Mouse (Mus musculus) kidney, embryonic 14.5 days (tissue): ENCODE measurements around the gene Tent2. TPM values are rescaled to one million over a fixed set of nuclear protein-coding genes. Genes with fewer than 3 reads are reported as not detected.

Experiments used
- ATAC-seq: fragments of 200-750 bp; cut with Nextera tagmentation; 2 replicates; pipeline ENCODE4 v1.8.0; 2017; ENCODE audit warnings: moderate number of reproducible peaks, mild to moderate bottlenecking, moderate TSS enrichment, moderate library complexity; ENCODE audit not compliant: low FRiP score, low TSS enrichment
- H3K27ac ChIP-seq: fragments of 300-500 bp; sonication (generic); 2 replicates; pipeline ENCODE4 v1.5.1; 2014; ENCODE audit warnings: low read depth, mild to moderate bottlenecking, low read length, moderate library complexity, mixed read lengths
- H3K27me3 ChIP-seq: fragments of 300-500 bp; sonication (generic); 2 replicates; pipeline ENCODE4 v1.6.1; 2014; ENCODE audit warnings: mild to moderate bottlenecking, low read length; ENCODE audit not compliant: control insufficient read depth, insufficient read depth
- H3K36me3 ChIP-seq: fragments of 300-500 bp; sonication (generic); 2 replicates; pipeline ENCODE4 v1.6.1; 2014; ENCODE audit warnings: low read length, mixed read lengths; ENCODE audit not compliant: control insufficient read depth, insufficient read depth
- H3K4me1 ChIP-seq: fragments of 300-500 bp; sonication (generic); 2 replicates; pipeline ENCODE4 v1.6.1; 2014; ENCODE audit warnings: low read length, mixed read lengths; ENCODE audit not compliant: control insufficient read depth, insufficient read depth
- H3K4me2 ChIP-seq: fragments of 300-500 bp; sonication (generic); replicated peaks from 2 replicates; pipeline ENCODE4 v1.6.1; 2014; ENCODE audit warnings: low read depth, mild to moderate bottlenecking, low read length
- H3K4me3 ChIP-seq: fragments of 300-500 bp; sonication (generic); 2 replicates; pipeline ENCODE4 v1.5.1; 2014; ENCODE audit warnings: mild to moderate bottlenecking, low read length
- H3K9ac ChIP-seq: fragments of 300-500 bp; sonication (generic); 2 replicates; pipeline ENCODE4 v1.6.1; 2014; ENCODE audit warnings: low read depth, mild to moderate bottlenecking, low read length, moderate library complexity
- H3K9me3 ChIP-seq: fragments of 300-500 bp; sonication (generic); 2 replicates; pipeline ENCODE4 v1.6.1; 2016; ENCODE audit warnings: low read length; ENCODE audit not compliant: control insufficient read depth
- WGBS: fragments of 180-500 bp; shearing (Covaris S2); extraction: QIAGEN DNeasy Blood & Tissue Kit; methylation state at CpG from one replicate; pipeline ENCODE4 v1.1.7; 2014; 5-methylcytosine and 5-hydroxymethylcytosine counted together
- polyA plus RNA-seq: library from polyadenylated mRNA; unstranded; fragments of >200 nt; fragmentation: Nextera tagmentation; extraction: Ambion mirVana; gene quantifications from 2 replicates; pipeline ENCODE4 v1.2.1, GENCODE M21; 2014

Tent2 gene
- polyA plus RNA-seq, 1 experiment from 2014 or later: 86.3 TPM

DNA sequence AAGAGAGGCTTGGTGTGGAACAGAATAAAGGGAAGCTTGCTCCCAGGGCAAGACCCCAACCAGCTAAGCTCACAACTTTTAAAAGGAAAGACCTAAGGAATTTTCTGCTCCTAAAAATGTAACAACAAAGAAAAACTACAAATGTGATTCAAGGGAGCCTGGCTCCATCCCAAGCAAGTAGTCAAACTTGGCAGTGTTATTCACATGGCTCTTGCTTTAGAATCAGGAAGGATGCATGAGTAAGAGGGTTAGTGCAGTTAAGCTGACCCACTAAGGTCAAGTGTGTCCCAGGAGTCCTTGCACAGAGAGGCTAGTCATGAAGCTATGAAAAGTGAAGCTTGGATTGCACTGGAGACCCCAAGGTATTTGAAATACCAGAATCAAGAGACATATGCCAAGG is 29.7 kb downstream of the Tent2 start:
- no peak overlapping the region for H3K4me2 ChIP-seq
- H3K27me3 ChIP-seq: no peaks in the 10 kb centered on the region
- H3K36me3 ChIP-seq: peaks cover 33% of the 10 kb centered on the region
- H3K9me3 ChIP-seq: no peaks in the 10 kb centered on the region
- H3K9ac ChIP-seq: no peak overlapping the region
- no peak for ATAC-seq
- no peak overlapping the region for H3K4me3 ChIP-seq
- H3K4me1 ChIP-seq: no peaks in the 10 kb centered on the region
- H3K27ac ChIP-seq: no peak overlapping the region

GRCm38 (mm10) chr13:93158261-93158660 is 33.9 kb downstream of the Tent2 start:
- Histone ChIP-seq H3K27me3 (no peaks in the 10 kb centered on the region), H3K4me2 (no peak overlapping the region), H3K27ac (no peak overlapping the region), H3K9me3 (no peaks in the 10 kb centered on the region), H3K36me3 (peaks cover 34% of the 10 kb centered on the region), H3K4me3 (no peak overlapping the region), H3K4me1 (no peaks in the 10 kb centered on the region), H3K9ac (no peak overlapping the region)
- no peak for ATAC-seq
- 94% methylated on average over 6 of the region's 6 CpGs for WGBS

DNA sequence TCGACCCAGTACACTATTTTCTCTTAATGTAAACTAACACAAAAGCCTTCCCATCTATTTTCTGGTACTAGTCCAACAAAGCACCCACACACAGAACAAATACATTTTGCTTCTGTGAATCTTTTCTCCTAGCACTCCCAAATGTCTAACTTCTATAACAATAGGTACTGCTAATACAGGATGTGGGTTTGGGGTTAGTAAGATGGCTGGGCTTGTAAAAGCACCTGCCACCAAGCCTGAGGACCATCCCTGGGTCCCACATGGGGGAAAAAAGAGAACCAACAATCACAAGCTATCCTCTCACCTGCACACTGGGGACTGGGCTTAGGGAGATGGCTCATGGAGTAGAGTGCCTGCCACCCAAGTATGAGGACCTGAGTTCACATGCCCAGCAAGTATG is 38.9 kb downstream of the Tent2 start:
- H3K4me1 ChIP-seq: no peaks in the 10 kb centered on the region
- ATAC-seq: no peak
- H3K4me3 ChIP-seq: no peak overlapping the region
- no peak overlapping the region for H3K9ac ChIP-seq
- H3K27me3 ChIP-seq: no peaks in the 10 kb centered on the region
- H3K36me3 ChIP-seq: peaks cover 47% of the 10 kb centered on the region
- H3K9me3 ChIP-seq: no peaks in the 10 kb centered on the region
- H3K27ac ChIP-seq: no peak overlapping the region
- 95% methylated on average over 1 of the region's 1 CpGs for WGBS
- no peak overlapping the region for H3K4me2 ChIP-seq

DNA sequence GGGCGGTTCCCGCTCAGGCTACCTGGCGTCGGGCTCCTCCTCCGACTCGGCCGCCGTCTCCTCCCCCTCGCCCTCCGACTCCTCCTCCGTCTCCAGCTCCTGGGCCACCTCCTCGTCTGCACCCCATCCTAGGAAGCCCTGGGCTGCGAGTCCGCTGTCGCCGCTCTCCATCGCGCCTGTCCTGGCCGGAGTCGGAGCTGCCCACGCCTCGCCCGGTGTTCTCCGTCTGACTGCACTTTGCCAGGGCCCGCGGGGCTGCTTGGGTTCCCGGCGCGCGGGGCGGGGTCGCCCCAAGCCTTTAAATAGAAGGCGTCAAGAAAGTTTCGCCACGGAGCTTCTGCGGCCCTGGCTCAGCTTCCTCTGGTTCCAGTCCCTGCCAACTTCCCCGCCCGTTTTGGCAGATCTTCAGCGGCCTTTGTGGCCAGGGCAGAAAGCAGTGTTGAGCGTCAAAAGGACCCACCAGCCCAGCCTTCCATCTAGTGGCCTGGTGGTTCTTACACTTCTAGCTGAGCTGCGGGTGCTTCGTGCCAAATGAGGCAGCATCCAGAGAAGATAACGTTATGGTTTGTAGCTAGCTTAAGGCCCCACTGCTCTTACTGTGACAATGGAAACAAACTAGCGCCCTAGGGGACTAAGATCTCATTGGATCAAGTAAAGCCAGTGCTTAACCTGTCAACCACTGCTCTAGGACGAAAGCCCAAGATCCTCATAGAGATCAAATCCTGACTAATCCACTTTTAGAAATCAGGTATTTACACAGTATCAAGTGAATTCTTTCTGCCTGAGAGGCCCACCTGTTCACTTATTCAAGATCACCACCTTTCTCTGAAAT is 47.6 kb downstream of the Tent2 start, which contains the start of gene Cmya5:
Gene Cmya5, minus strand, starts transcription at position 389 of the 832 bp plus-strand sequence.
- 2% methylated on average over 38 of the region's 45 CpGs for WGBS
- Histone ChIP-seq H3K4me2 (peak within 1 kb of the TSS; percentile 91), H3K36me3 (peaks cover 14% of the 10 kb centered on the region), H3K4me3 (peak within 1 kb of the TSS; percentile 50), H3K27me3 (no peaks in the 10 kb centered on the region), H3K9ac (peak within 1 kb of the TSS; percentile 47), H3K27ac (peak within 1 kb of the TSS; percentile 49; the same call in 1 of the 2 replicates), H3K4me1 (no peaks in the 10 kb centered on the region), H3K9me3 (no peaks in the 10 kb centered on the region)
- ATAC-seq: peak; percentile 94

DNA sequence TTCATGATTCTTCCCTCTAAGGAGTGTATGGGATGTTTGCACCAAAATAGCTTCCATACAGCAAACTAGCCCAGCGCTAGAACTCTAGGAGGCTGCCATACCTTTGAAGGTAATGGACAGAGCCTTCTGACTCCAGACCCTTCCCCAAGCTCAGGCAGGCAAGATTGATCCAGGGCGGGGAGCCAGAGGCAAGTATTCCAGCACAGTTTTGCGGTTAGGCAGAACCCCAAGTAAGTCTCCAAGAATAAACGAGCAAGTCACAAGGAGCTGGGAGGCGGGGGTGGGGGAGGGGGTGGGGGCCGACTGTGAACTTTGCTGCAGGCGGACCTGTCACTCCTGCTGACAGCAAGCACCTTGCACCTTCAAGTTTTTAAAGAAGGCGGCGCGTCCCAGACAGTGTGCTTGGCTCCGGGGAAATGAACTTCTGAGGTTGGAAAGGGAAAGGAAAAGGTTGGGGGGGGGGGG is 48.3 kb downstream of the Tent2 start:
- no peak for ATAC-seq
- WGBS: 19% methylated on average over 11 of the region's 11 CpGs

GRCm38 (mm10) chr13:93141184-93141583 is 51.0 kb downstream of the Tent2 start:
- Histone ChIP-seq H3K4me1 (no peaks in the 10 kb centered on the region), H3K4me3 (no peak overlapping the region), H3K9ac (no peak overlapping the region), H3K36me3 (0 out of 2 replicates have a peak, but pooled peaks cover 4% of the 10 kb centered on the region), H3K27me3 (no peaks in the 10 kb centered on the region), H3K27ac (no peak overlapping the region), H3K9me3 (no peaks in the 10 kb centered on the region), H3K4me2 (no peak overlapping the region)
- 97% methylated on average over 6 of the region's 6 CpGs for WGBS
- ATAC-seq: no peak

More for the DNA sequence above, 48.3 kb downstream of the Tent2 start:
- Histone ChIP-seq H3K27me3 (no peaks in the 10 kb centered on the region), H3K4me3 (peak overlapping the region; percentile 50), H3K9ac (peak overlapping the region; percentile 47), H3K9me3 (no peaks in the 10 kb centered on the region), H3K27ac (no peak overlapping the region), H3K4me2 (peak overlapping the region; percentile 91), H3K4me1 (no peaks in the 10 kb centered on the region), H3K36me3 (peaks cover 8% of the 10 kb centered on the region)

GRCm38 (mm10) chr13:93138059-93138458 is 54.1 kb downstream of the Tent2 start:
- no peak overlapping the region for H3K27ac ChIP-seq
- no peaks in the 10 kb centered on the region for H3K4me1 ChIP-seq
- no peak overlapping the region for H3K9ac ChIP-seq
- H3K27me3 ChIP-seq: no peaks in the 10 kb centered on the region
- no peaks in the 10 kb centered on the region for H3K9me3 ChIP-seq
- no peaks in the 10 kb centered on the region for H3K36me3 ChIP-seq
- 43% methylated on average over 1 of the region's 1 CpGs for WGBS
- no peak for ATAC-seq
- no peak overlapping the region for H3K4me3 ChIP-seq
- H3K4me2 ChIP-seq: no peak overlapping the region

GRCm38 (mm10) chr13:93137098-93137497 is 55.1 kb downstream of the Tent2 start:
- no peak overlapping the region for H3K4me3 ChIP-seq
- no peak overlapping the region for H3K9ac ChIP-seq
- WGBS: 88% methylated on average over 7 of the region's 7 CpGs
- no peak for ATAC-seq
- H3K27me3 ChIP-seq: no peaks in the 10 kb centered on the region
- no peak overlapping the region for H3K27ac ChIP-seq
- H3K36me3 ChIP-seq: no peaks in the 10 kb centered on the region
- H3K4me1 ChIP-seq: no peaks in the 10 kb centered on the region
- no peaks in the 10 kb centered on the region for H3K9me3 ChIP-seq
- no peak overlapping the region for H3K4me2 ChIP-seq

GRCm38 (mm10) chr13:93136251-93136650 is 55.9 kb downstream of the Tent2 start:
- H3K27me3 ChIP-seq: no peaks in the 10 kb centered on the region
- no peak overlapping the region for H3K9ac ChIP-seq
- 88% methylated on average over 1 of the region's 1 CpGs for WGBS
- no peaks in the 10 kb centered on the region for H3K36me3 ChIP-seq
- no peak overlapping the region for H3K4me2 ChIP-seq
- H3K4me1 ChIP-seq: no peaks in the 10 kb centered on the region
- no peaks in the 10 kb centered on the region for H3K9me3 ChIP-seq
- H3K27ac ChIP-seq: no peak overlapping the region
- no peak for ATAC-seq
- no peak overlapping the region for H3K4me3 ChIP-seq
